Comparison of ENCODE assay signal across 10 mouse cellular contexts in genomic region chr17:50019090-50019489, GRCm38 (mm10).
DNase-seq lines count a peak whose midpoint lies in the region; ATAC-seq lines count a peak whose summit lies in the region.
"Had no signal": no experiment of that assay in that cellular context is flagged by ENCODE, and none has a peak within 500 bp of the region (broad histone marks: within the 10 kb centered on the region; RNA-seq: fewer than 3 reads in every experiment).

No protein-coding gene starts in this region.

- no peaks in the 10 kb centered on the region for H3K9me3 ChIP-seq in forebrain, embryonic 14.5 days (replicated peaks; ENCODE audit: control insufficient read depth, low read length)
- no peaks in the 10 kb centered on the region for H3K9me3 ChIP-seq in liver, embryonic 15.5 days (replicated peaks)
- H3K9me3 ChIP-seq: midbrain, embryonic 12.5 days had no signal

- H3K4me2 ChIP-seq in forebrain, embryonic 14.5 days (ENCODE audit: low read length), result no peak overlapping the region
- H3K4me2 ChIP-seq in liver, embryonic 15.5 days, result peak overlapping the region; percentile 65
- H3K4me2 ChIP-seq: midbrain, embryonic 12.5 days had no signal

- peak overlapping the region; percentile 86 for H3K27ac ChIP-seq in forebrain, embryonic 14.5 days (ENCODE audit: low read depth, low read length)
- peak overlapping the region; percentile 100 for H3K27ac ChIP-seq in liver, embryonic 15.5 days (replicated peaks)

- H3K9ac ChIP-seq in forebrain, embryonic 14.5 days (ENCODE audit: low read length), result no peak overlapping the region
- H3K9ac ChIP-seq in liver, embryonic 15.5 days, result peak overlapping the region; percentile 68
- H3K9ac ChIP-seq: midbrain, embryonic 12.5 days had no signal

- no peak; the same call in 1 of the 2 replicates for ATAC-seq in forebrain, embryonic 14.5 days
- peak; percentile 72 for ATAC-seq in liver, embryonic 15.5 days (ENCODE audit: insufficient read depth)
- ATAC-seq in granulocyte monocyte progenitor cell, adult 5-6 weeks (replicated peaks; ENCODE audit: poor library complexity, severe bottlenecking), result no peak
- no peak for ATAC-seq in monocyte, adult 5-6 weeks (replicated peaks; ENCODE audit: insufficient number of reproducible peaks, low FRiP score, low TSS enrichment, poor library complexity, severe bottlenecking)

- no peaks in the 10 kb centered on the region for H3K36me3 ChIP-seq in forebrain, embryonic 14.5 days (ENCODE audit: control insufficient read depth, insufficient read depth, low read length)
- H3K36me3 ChIP-seq in liver, embryonic 15.5 days (replicated peaks), result no peaks in the 10 kb centered on the region
- H3K36me3 ChIP-seq: midbrain, embryonic 12.5 days had no signal

- no peak overlapping the region for H3K4me3 ChIP-seq in forebrain, embryonic 14.5 days (ENCODE audit: low read depth, low read length)
- H3K4me3 ChIP-seq in liver, embryonic 15.5 days (replicated peaks), result 0 out of 2 replicates have a peak overlapping the region, but pooled peaks have one; percentile 18
- H3K4me3 ChIP-seq: midbrain, embryonic 12.5 days had no signal

- peaks cover 37% of the 10 kb centered on the region for H3K4me1 ChIP-seq in forebrain, embryonic 14.5 days (ENCODE audit: control insufficient read depth, insufficient read depth, low read length)
- H3K4me1 ChIP-seq in liver, embryonic 15.5 days (replicated peaks), result peaks cover 82% of the 10 kb centered on the region

- H3K27me3 ChIP-seq in forebrain, embryonic 14.5 days (replicated peaks; ENCODE audit: control insufficient read depth, insufficient read depth, low read length), result no peaks in the 10 kb centered on the region
- H3K27me3 ChIP-seq in liver, embryonic 15.5 days, result no peaks in the 10 kb centered on the region

- peak; percentile 18 for DNase-seq in embryo, embryonic 10.5 days (ENCODE audit: low spot score)
- no peak for DNase-seq in embryo, embryonic 10 days (ENCODE audit: low spot score)
- DNase-seq in MEL-GATA-1-ER (ENCODE audit: extremely low read depth, low read depth), result peak; percentile 32
- DNase-seq in forebrain, embryonic 14.5 days (ENCODE audit: low spot score), result peak; percentile 49
- no peak for DNase-seq in urinary bladder, adult 2 months (ENCODE audit: low spot score)
- DNase-seq: adrenal gland, postnatal 25 days had no signal

- WGBS in forebrain, embryonic 14.5 days, result 21% methylated on average over 5 of the region's 5 CpGs
- 27% methylated on average over 5 of the region's 5 CpGs for WGBS in liver, embryonic 15.5 days (ENCODE audit: insufficient replicate concordance)

Comparison
In these comparisons a context has a peak if more than half of its experiments do, and no peak if none do; other contexts are left out.
1. DNase-seq: peak in embryo, embryonic 10.5 days (single experiment), MEL-GATA-1-ER (single experiment) and forebrain, embryonic 14.5 days (single experiment); none in embryo, embryonic 10 days (single experiment) and urinary bladder, adult 2 months (single experiment).